Mouse (Mus musculus): ENCODE results near the gene Mmp14.

- TF ChIP-seq POLR2A (IDR thresholded peaks at IDR 0.05; ENCODE audit: borderline replicate concordance, extremely low read depth, insufficient read depth, insufficient read length, poor library complexity, severe bottlenecking), result no peak
- no peak for TF ChIP-seq CTCF (IDR thresholded peaks at IDR 0.05; ENCODE audit: borderline replicate concordance, extremely low read depth, insufficient read depth, insufficient read length)
Measured at GRCm38 (mm10) chr14:54426003-54426688, 5.3 kb upstream of the Mmp14 start.

All from brain, embryonic 14.5 days (tissue).